Comparison of ENCODE assay signal across 9 mouse cellular contexts in the genomic region with DNA sequence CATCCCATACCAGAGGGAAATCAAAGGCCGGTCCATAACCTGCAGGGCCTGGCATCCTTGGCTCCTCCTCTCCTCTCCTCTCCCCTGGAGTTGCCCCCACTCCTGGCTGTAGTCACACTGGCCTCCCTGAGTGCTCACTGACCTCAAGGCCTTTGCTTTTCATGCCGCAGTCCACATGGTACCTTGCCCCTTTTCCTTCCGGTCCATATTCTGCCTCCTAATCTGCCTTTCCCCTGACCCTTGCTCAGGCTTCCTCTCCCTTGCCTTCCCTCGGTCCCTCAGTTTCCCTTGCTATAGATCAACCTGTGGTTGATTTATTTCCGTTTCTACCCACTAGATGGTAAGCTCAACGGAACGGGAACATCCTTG. TPM values are rescaled to one million over a fixed set of nuclear protein-coding genes. Genes with fewer than 3 reads are reported as not detected.
DNase-seq lines count a peak whose midpoint lies in the region; ATAC-seq and TF ChIP-seq lines count a peak whose summit lies in the region.
"Had no signal": no experiment of that assay in that cellular context is flagged by ENCODE, and none has a peak within 500 bp of the region (broad histone marks: within the 10 kb centered on the region; RNA-seq: fewer than 3 reads in every experiment).

No protein-coding gene starts in this region.

- H3K9ac ChIP-seq in CH12.LX (ENCODE audit: insufficient read depth, low read depth): peak overlapping the region; percentile 78
- no peak overlapping the region for H3K9ac ChIP-seq in ES-Bruce4 (ENCODE audit: low read depth, poor library complexity, severe bottlenecking)
- H3K9ac ChIP-seq in hindbrain, embryonic 16.5 days (ENCODE audit: low read depth, low read length): peak overlapping the region; percentile 62
- no peak overlapping the region for H3K9ac ChIP-seq in liver, embryonic 14.5 days (replicated peaks)

- H3K36me3 ChIP-seq in CH12.LX (replicated peaks in 1 of 2; ENCODE audit: control insufficient read depth in 1 of 2, insufficient read depth in 1 of 2, low read length in 1 of 2) (peaks cover 0 to 4% of the 10 kb centered on the region in 2 experiments), ES-Bruce4 (ENCODE audit: control insufficient read depth, insufficient read depth, low read length, poor library complexity, severe bottlenecking) (no peaks in the 10 kb centered on the region)
- no peaks in the 10 kb centered on the region for H3K36me3 ChIP-seq in hindbrain, embryonic 16.5 days (ENCODE audit: control insufficient read depth, insufficient read depth, low read length)
- no peaks in the 10 kb centered on the region for H3K36me3 ChIP-seq in liver, embryonic 14.5 days (replicated peaks; ENCODE audit: control insufficient read depth, insufficient read depth, low read depth)

- no peak for ATAC-seq in hindbrain, embryonic 16.5 days
- ATAC-seq in liver, embryonic 14.5 days (ENCODE audit: insufficient read depth): no peak

- dilution Hi-C loops in CH12.LX (cut with MboI; ENCODE audit: extremely low pct_ligation_motif_present, extremely low pct_unique_long_range_greater_than_20kb, low sequenced_read_pairs): no loop called here

- TF ChIP-seq CTCF in CH12.LX (conservative IDR thresholded peaks at IDR 0.05 in 1 of 2, IDR thresholded peaks at IDR 0.05 in 1 of 2; ENCODE audit: low read depth in 2 of 2, low read length in 2 of 2) (no peak), ES-Bruce4 (IDR thresholded peaks at IDR 0.05; ENCODE audit: low read depth, low read length) (no peak)
- TF ChIP-seq CTCF in liver, embryonic 14.5 days (IDR thresholded peaks at IDR 0.05; ENCODE audit: low read depth): no peak

- no peak for TF ChIP-seq RAD21 in CH12.LX (IDR thresholded peaks at IDR 0.05; ENCODE audit: low read depth, low read length)

- H3K4me1 ChIP-seq in CH12.LX (ENCODE audit: control insufficient read depth in 1 of 2, insufficient read depth in 2 of 2): peaks cover 18 to 56% of the 10 kb centered on the region in 2 experiments
- H3K4me1 ChIP-seq in ES-Bruce4 (ENCODE audit: control insufficient read depth, insufficient read depth, low read length): peaks cover 2% of the 10 kb centered on the region
- peaks cover 38% of the 10 kb centered on the region for H3K4me1 ChIP-seq in hindbrain, embryonic 16.5 days (ENCODE audit: control insufficient read depth, insufficient read depth, low read depth, low read length)
- peaks cover 14 to 29% of the 10 kb centered on the region in 2 experiments for H3K4me1 ChIP-seq in liver, embryonic 14.5 days (replicated peaks; ENCODE audit: control insufficient read depth in 2 of 2, insufficient read depth in 2 of 2, low read length in 1 of 2)

- peak overlapping the region; percentile 71 to 78 (median 72) for H3K4me3 ChIP-seq in CH12.LX (replicated peaks in 1 of 3; ENCODE audit: low read depth in 2 of 3, low read length in 2 of 3, poor library complexity in 1 of 3)
- H3K4me3 ChIP-seq in ES-Bruce4 (ENCODE audit: low read depth, low read length): peak overlapping the region; percentile 37
- H3K4me3 ChIP-seq in hindbrain, embryonic 16.5 days (ENCODE audit: low read length): peak overlapping the region; percentile 32
- no peak overlapping the region; a peak in 1 of 4 replicates for H3K4me3 ChIP-seq in liver, embryonic 14.5 days (ENCODE audit: insufficient read depth in 1 of 2, low read depth in 2 of 2, low read length in 2 of 2)

- in situ Hi-C loops in CH12.LX (cut with MboI; ENCODE audit: low pct_ligation_motif_present, low pct_unique_long_range_greater_than_20kb, low sequenced_read_pairs): loop anchor here (10.0 kb wide), 1 partner anchor 93 kb away; no protein-coding TSS in a partner anchor

- H3K27ac ChIP-seq in CH12.LX (ENCODE audit: insufficient read depth, low read depth) (peak overlapping the region; percentile 96), ES-Bruce4 (ENCODE audit: insufficient read depth, low read length) (no peak overlapping the region)
- peak overlapping the region; percentile 94 for H3K27ac ChIP-seq in hindbrain, embryonic 16.5 days (ENCODE audit: low read depth, low read length)
- no peak overlapping the region for H3K27ac ChIP-seq in liver, embryonic 14.5 days

- peak overlapping the region; percentile 89 for H3K4me2 ChIP-seq in CH12.LX (ENCODE audit: insufficient read depth, low read depth, poor library complexity, severe bottlenecking)
- H3K4me2 ChIP-seq in hindbrain, embryonic 16.5 days (ENCODE audit: low read length): peak overlapping the region; percentile 60
- peak overlapping the region; percentile 50; the same call in 1 of the 2 replicates for H3K4me2 ChIP-seq in liver, embryonic 14.5 days (ENCODE audit: low read depth)

- TF ChIP-seq EP300 in CH12.LX (IDR thresholded peaks at IDR 0.05; ENCODE audit: low read length) (no peak), ES-Bruce4 (IDR thresholded peaks at IDR 0.05; ENCODE audit: insufficient read depth, low read depth, low read length) (no peak)
- no peak for TF ChIP-seq EP300 in liver, embryonic 14.5 days (IDR thresholded peaks at IDR 0.05; ENCODE audit: low read depth)

- no peak for DNase-seq in CH12.LX (ENCODE audit: extremely low read depth)
- DNase-seq in liver, embryonic 14.5 days (ENCODE audit: low read depth in 3 of 3, low spot score in 3 of 3): no peak
- no peak for DNase-seq in urinary bladder, adult 18-20 months (ENCODE audit: low spot score in 2 of 2)
- DNase-seq in ovary, adult 18-20 months (ENCODE audit: low spot score): no peak
- no peak for DNase-seq in gastrocnemius, adult 8-10 months (ENCODE audit: low spot score in 2 of 2)
- DNase-seq: thymus, postnatal 36 days had no signal

- peaks cover 21% of the 10 kb centered on the region for H3K79me2 ChIP-seq in CH12.LX (replicated peaks; ENCODE audit: control insufficient read depth, extremely low read depth, insufficient read depth, poor library complexity, severe bottlenecking)

- H3K9me3 ChIP-seq in CH12.LX (replicated peaks; ENCODE audit: low read length) (no peaks in the 10 kb centered on the region), ES-Bruce4 (replicated peaks; ENCODE audit: control insufficient read depth, insufficient read depth, low read length, poor library complexity, severe bottlenecking) (no peaks in the 10 kb centered on the region)
- no peaks in the 10 kb centered on the region for H3K9me3 ChIP-seq in hindbrain, embryonic 16.5 days (ENCODE audit: control insufficient read depth, low read length)
- no peaks in the 10 kb centered on the region for H3K9me3 ChIP-seq in liver, embryonic 14.5 days (ENCODE audit: control insufficient read depth, low read length)

- no peaks in the 10 kb centered on the region for H3K27me3 ChIP-seq in CH12.LX (replicated peaks)
- H3K27me3 ChIP-seq in ES-Bruce4 (ENCODE audit: control insufficient read depth, insufficient read depth, low read length, poor library complexity, severe bottlenecking): no peaks in the 10 kb centered on the region
- no peaks in the 10 kb centered on the region for H3K27me3 ChIP-seq in hindbrain, embryonic 16.5 days (replicated peaks; ENCODE audit: control insufficient read depth, insufficient read depth, low read length)
- H3K27me3 ChIP-seq in liver, embryonic 14.5 days (ENCODE audit: control insufficient read depth, insufficient read depth, low read length): no peaks in the 10 kb centered on the region

- TF ChIP-seq POLR2A in CH12.LX (IDR thresholded peaks at IDR 0.05; ENCODE audit: low read depth, low read length) (no peak), ES-Bruce4 (IDR thresholded peaks at IDR 0.05; ENCODE audit: insufficient read depth, low read length) (no peak)

- 25% methylated on average over 7 of the region's 7 CpGs for WGBS in hindbrain, embryonic 16.5 days
- 22% methylated on average over 7 of the region's 7 CpGs for WGBS in liver, embryonic 14.5 days (ENCODE audit: insufficient replicate concordance)

TF ChIP-seq in CH12.LX, 34 proteins besides CTCF, POLR2A, EP300 and RAD21:
- TF ChIP-seq ZNF384 (IDR thresholded peaks at IDR 0.05; ENCODE audit: low read depth, low read length): no peak
- peak; percentile 35; the same call in 1 of the 2 replicates for TF ChIP-seq MAZ (IDR thresholded peaks at IDR 0.05; ENCODE audit: low read depth, low read length)
- TF ChIP-seq MXI1 (IDR thresholded peaks at IDR 0.05; ENCODE audit: low read depth, low read length): peak; percentile 72; the same call in 1 of the 2 replicates
- TF ChIP-seq PAX5 (IDR thresholded peaks at IDR 0.05; ENCODE audit: low read length): no peak
- peak; percentile 10; the same call in 1 of the 2 replicates for TF ChIP-seq SIN3A (IDR thresholded peaks at IDR 0.05; ENCODE audit: low read length)
- TF ChIP-seq JUN (IDR thresholded peaks at IDR 0.05; ENCODE audit: insufficient read depth, low read depth, low read length): no peak
- TF ChIP-seq MAX (IDR thresholded peaks at IDR 0.05; ENCODE audit: low read length): peak; percentile 65
- 0 out of 2 replicates have a peak, but pooled peaks have one; percentile 10 for TF ChIP-seq IRF4 (IDR thresholded peaks at IDR 0.05; ENCODE audit: low read depth, low read length)
- TF ChIP-seq BHLHE40 (IDR thresholded peaks at IDR 0.05; ENCODE audit: low read depth, low read length): no peak

RNA-seq across cellular contexts. Expression of a gene that starts 4.2 kb away (rescaled TPM):
- total RNA-seq in CH12.LX (2012; rRNA removed) (17.5 and 21.4 TPM in 2 replicates), CH12.LX (2014; rRNA removed) (9.6 and 10.9 TPM in 2 replicates)
- polyA plus RNA-seq in CH12.LX (2012; ENCODE audit: insufficient read length, low read depth) (30.6 and 33.1 TPM in 2 replicates), ES-Bruce4 (2011; ENCODE audit: insufficient read depth, insufficient read length, low read depth, missing spikeins) (11.4 and 13.1 TPM in 2 replicates)
- polyA plus RNA-seq in hindbrain, embryonic 16.5 days (2015; fragmentation: Nextera tagmentation; extraction: Ambion mirVana): 15.9 and 17.5 TPM in 2 replicates
- polyA plus RNA-seq in liver, embryonic 14.5 days (2012; rRNA removed): 2.8 TPM in 2 replicates
- 2.7 and 2.9 TPM in 2 replicates for polyA plus RNA-seq in liver, embryonic 14.5 days (2014; fragmentation: Nextera tagmentation; extraction: Ambion mirVana)
- 10 to 100 TPM in 3 of 4 experiments, 1 to 10 TPM in 1; 8.7 to 20.0 (median 12.9) TPM for total RNA-seq in gastrocnemius, adult 8-10 months (2022)

RNA-seq across cellular contexts. Expression of a gene that starts 22.4 kb away (rescaled TPM):
- not detected in 2 replicates for total RNA-seq in CH12.LX (2012; rRNA removed)
- total RNA-seq in CH12.LX (2014; rRNA removed): 0.43 TPM in 1 of 2 replicates, not detected in the other
- polyA plus RNA-seq in CH12.LX (2012; ENCODE audit: insufficient read length, low read depth): 0.57 and 0.61 TPM in 2 replicates
- polyA plus RNA-seq in ES-Bruce4 (2011; ENCODE audit: insufficient read depth, insufficient read length, low read depth, missing spikeins): not detected in 2 replicates
- polyA plus RNA-seq in hindbrain, embryonic 16.5 days (2015; fragmentation: Nextera tagmentation; extraction: Ambion mirVana): 0.19 TPM in 1 of 2 replicates, not detected in the other
- polyA plus RNA-seq in liver, embryonic 14.5 days (2012; rRNA removed): not detected in 2 replicates
- polyA plus RNA-seq in liver, embryonic 14.5 days (2014; fragmentation: Nextera tagmentation; extraction: Ambion mirVana): not detected in 2 replicates
- not detected for total RNA-seq in gastrocnemius, adult 8-10 months (2022)
- total RNA-seq: megakaryocyte progenitor cell, adult 5-6 weeks had no signal

Comparison
In these comparisons a context has a peak if more than half of its experiments do, and no peak if none do; other contexts are left out.
1. H3K27ac ChIP-seq: peak in CH12.LX (single experiment) and hindbrain, embryonic 16.5 days (single experiment); none in ES-Bruce4 (single experiment) and liver, embryonic 14.5 days (single experiment).
2. H3K4me3 ChIP-seq: peak in CH12.LX (3 of 3), ES-Bruce4 (single experiment) and hindbrain, embryonic 16.5 days (single experiment); none in liver, embryonic 14.5 days (0 of 2).
3. H3K9ac ChIP-seq: peak in CH12.LX (single experiment) and hindbrain, embryonic 16.5 days (single experiment); none in ES-Bruce4 (single experiment) and liver, embryonic 14.5 days (single experiment).
4. Peak in every context shown above with its lines, with median percentiles within 50 percentile points of each other: H3K4me2 ChIP-seq.